Mouse (Mus musculus) adrenal gland, postnatal 14 days (tissue): ENCODE results near the gene Tnmd. TPM values are rescaled to one million over a fixed set of nuclear protein-coding genes. Genes with fewer than 3 reads are reported as not detected.

Experiments
- DNase-seq: peaks from one replicate; pipeline ENCODE4 v3.0.0; 2021; ENCODE audit warnings: mixed read lengths
- long read RNA-seq, 2 experiments: library from polyadenylated mRNA; stranded (forward); transcript quantifications; one replicate each; pipeline ENCODE4 v2.0.0; 2021
- total RNA-seq: library from RNA; stranded (reverse); gene quantifications from 2 replicates; pipeline ENCODE4 v1.2.3, GENCODE M21; 2021

Gene Tnmd
- 0.38 and 0.41 TPM in 2 replicates for total RNA-seq
- long read RNA-seq, experiment 1 = 0 reads
- long read RNA-seq, experiment 2, partial matches to known transcripts = 0 of 1 reads
- long read RNA-seq, experiment 2, other reads (novel, unspliced or antisense) = 0 of 1 reads

- no peak for DNase-seq
Measured at GRCm38 (mm10) chrX:133850680-133851079, at the start of gene Tnmd. Gene Tnmd (plus strand): TSS chrX:133850980.

DNA sequence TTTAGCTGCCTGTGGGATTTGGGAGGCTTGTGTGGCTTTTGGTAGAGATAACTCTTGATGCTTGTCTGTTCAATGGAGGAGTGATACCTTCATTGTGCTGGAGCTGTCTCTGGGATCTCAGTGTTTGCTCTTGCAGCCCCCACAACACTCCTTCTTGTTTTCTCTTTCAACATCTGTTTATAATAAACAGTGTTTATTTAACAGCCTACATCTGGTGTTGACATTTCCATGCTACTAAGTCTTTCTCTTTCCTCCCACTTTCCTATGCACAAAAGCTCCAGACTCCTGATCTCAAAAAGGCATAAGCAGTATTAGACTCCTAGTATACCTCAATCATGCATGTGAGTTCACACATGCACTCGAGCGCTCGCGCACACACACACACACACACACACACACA lies 2.9 kb downstream of the Tnmd start:
- DNase-seq = no peak

DNA sequence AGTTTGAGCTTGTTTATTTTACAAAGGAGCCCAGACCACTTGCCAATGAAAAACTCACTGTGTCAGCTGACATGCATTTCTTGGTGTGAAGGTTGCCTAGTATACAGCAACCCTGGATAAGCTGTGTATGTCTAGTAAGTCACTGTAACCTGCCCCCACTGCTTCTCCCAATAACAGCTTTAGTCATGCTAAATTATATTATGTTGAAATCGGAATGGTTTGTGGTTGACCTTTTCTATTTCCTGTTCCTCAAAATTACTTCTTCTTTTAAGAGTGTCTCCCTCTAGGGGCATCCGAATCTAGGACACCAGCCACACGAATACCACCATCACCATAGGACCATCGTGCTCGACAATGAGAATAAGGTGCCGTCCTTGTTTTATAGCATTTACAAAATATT lies 19.0 kb downstream of the Tnmd start:
- DNase-seq = no peak

DNA sequence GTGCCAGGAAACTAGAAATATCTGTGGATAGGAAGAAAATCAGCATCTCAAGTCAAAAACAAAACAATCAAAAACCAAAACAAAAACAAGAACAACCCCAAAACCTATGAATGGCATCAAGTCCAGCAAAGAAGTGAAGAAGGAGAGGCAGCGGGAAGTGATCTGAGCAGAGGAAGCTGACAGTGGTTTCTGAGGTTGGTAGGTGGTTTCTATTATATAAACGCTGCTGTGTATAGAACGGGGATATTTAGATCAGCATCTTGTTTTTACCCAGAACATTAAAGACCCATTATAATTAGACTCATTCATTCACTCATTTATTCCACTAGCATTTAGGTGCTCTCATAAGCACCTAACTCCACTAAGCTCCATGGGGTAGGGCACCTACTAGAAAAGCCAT lies 36.5 kb downstream of the Tnmd start:
- DNase-seq = no peak

DNA sequence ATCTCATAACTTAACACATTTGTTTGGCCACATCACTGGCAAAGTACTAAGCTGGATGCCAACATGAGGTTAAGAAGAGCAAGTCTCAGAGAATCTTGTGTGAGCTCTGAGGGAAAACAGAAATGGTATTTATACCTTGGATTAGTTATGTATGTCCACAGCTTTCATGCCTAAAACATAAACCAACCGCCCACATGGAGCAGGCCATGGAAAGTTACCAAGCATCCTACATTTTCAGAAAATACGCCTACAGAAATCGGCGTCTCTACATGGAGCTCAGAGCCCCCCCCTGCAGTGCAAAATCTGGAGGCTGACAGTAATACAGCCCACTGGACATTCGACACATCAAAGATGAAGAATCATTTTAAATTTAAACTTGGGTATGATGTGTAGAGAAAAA lies 37.3 kb downstream of the Tnmd start:
- DNase-seq = no peak

GRCm38 (mm10) chrX:133898014-133898542 lies 47.3 kb downstream of the Tnmd start, which contains the start of gene Tspan6:
Gene Tspan6 (minus strand): TSS chrX:133898429.
- peak; percentile 81 for DNase-seq

DNA sequence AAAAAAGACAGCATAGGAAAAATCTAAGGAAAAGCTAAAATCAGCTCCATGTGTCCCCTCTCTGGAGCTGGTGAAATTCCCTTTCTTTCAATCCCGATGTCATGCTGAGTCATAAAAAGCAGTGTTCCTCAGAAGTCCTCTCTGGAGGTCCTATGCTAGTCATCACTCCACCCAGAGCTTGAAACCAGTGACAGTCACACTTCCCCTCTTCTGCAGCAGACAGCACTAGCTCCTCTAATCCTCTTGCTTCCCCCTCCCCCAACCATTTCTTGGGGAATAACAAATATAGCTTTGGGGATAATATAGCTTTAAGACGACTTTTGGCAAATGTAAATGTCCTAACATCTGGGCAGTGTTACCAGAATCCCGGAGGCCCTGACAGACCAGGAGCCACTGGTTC lies 57.5 kb downstream of the Tnmd start, which contains the start of gene Srpx2:
Gene Srpx2 (plus strand): TSS at position 166 of the 400 bp plus-strand sequence.
- no peak for DNase-seq

DNA sequence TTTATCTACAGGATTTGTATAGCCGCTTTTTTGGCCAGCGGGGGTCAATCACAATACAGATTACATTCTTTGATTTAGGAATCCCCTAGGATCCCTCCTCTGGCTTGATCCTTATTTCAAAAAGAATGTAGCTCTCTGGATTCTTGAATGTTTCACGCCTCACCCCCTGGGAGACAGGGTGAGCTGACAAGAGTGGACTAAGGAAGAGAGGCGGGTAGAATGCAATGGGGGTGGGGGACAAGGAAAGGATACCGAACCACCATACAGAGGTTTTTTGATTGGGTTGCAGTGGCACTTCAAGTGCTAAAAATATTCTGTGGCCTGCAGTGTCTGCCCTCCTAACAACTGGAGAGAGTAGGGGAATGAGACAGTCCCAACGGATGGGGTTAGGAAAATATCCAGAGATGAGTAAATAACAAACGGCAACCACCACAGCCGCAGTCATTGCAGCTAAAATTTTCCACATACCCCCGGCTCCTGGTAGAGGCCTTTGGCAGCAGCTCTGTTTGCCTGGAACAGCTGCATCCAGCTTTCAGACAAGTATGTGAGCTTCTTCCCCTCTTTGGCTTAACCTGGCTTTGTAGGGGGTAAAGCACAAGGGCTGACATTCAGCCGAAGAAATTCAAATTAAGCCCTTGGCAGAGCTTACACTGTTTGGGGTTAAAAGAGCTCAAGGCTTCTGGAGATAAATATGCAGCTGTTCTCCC lies 60.8 kb downstream of the Tnmd start:
- no peak for DNase-seq

DNA sequence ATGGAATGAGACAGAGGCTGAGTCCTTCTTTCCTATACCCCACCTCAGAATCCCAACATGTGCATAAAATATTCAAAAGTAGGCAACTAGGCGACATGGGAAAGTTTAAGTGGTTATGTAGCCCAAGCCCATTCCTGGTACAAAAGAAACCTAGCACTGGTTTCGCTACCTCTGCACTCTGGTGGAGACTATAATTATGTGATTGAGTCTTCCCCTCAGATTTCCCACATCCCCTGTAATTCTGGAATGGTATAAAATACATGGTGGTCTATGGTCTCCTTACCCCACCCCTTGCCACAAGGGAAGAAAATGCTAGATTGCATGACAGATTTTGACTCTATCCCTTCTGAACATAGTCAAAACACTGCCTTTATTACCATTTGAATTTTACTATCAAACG lies 62.2 kb downstream of the Tnmd start:
- no peak for DNase-seq

DNA sequence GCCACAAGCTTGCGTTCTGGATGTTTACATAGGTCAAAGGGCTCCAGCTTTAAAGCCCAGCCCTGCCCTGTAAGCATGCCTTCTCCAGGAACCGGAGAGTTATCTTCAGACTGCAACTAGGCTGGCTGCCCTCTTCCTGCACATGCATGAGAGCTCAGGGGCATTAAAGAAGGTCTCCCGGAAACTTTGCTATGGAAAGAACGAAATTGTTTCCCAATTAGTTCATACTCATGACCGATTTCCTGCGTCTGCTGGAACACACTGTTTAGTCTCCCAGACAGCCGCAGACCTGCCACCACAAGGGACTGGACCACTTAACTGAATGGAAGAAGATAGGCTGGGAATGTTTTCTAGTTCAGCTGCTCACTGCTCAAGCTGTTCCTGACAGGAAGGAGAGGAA lies 63.4 kb downstream of the Tnmd start:
- DNase-seq = no peak

Other genes with a start within 250 kb of the Tnmd start
- 8.1 and 8.6 TPM in 2 replicates for gene Pcdh19, start 162.0 kb upstream of the Tnmd start, total RNA-seq
- 20.9 and 23.7 TPM in 2 replicates for gene Tspan6, start 47.4 kb downstream of the Tnmd start, total RNA-seq
- gene Srpx2, start 57.4 kb downstream of the Tnmd start, total RNA-seq = 1.9 and 2.2 TPM in 2 replicates
- 9.0 and 11.0 TPM in 2 replicates for gene Sytl4, start 130.8 kb downstream of the Tnmd start, total RNA-seq
- gene Cstf2, start 208.2 kb downstream of the Tnmd start, total RNA-seq = 49.1 and 50.2 TPM in 2 replicates